24 mouse cellular contexts compared by ENCODE assay signal in the genomic region with DNA sequence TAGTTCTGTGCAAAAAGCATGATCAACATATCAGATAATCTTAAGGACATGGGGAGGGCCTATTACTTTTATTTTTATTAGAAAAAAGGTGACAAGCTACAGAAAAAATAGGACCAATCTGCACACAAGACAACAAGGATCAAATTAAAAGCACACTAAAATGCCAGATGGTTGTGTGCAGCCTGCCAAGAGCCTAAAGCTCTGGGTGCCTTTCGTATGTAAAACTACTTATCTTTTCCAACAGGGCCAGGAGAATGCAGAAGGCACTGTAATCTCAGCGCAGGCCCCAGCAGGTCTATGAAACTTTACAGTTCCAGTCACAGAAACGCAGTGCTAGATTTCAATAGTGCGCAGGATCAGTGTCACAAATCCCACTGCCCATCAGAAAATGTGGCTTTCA. TPM values are rescaled to one million over a fixed set of nuclear protein-coding genes. Genes with fewer than 3 reads are reported as not detected.
A peak's percentile ranks its signal among the peaks of the same experiment; 100 is the strongest.
DNase-seq lines count a peak whose midpoint lies in the region; ATAC-seq lines count a peak whose summit lies in the region.
"Had no signal": no experiment of that assay in that cellular context is flagged by ENCODE, and none has a peak within 500 bp of the region (broad histone marks: within the 10 kb centered on the region; RNA-seq: fewer than 3 reads in every experiment).

No protein-coding gene starts in this region.

- no peak for DNase-seq in forebrain, embryonic 11.5 days (ENCODE audit: low spot score)
- DNase-seq in hindbrain, embryonic 14.5 days (ENCODE audit: low spot score), result no peak
- no peak for DNase-seq in neural tube, embryonic 10.5 days (ENCODE audit: extremely low spot score, low spot score)
- no peak for DNase-seq in hindbrain, embryonic 10.5 days (ENCODE audit: low spot score)
- DNase-seq: adrenal gland, postnatal 36 days; cerebellum, postnatal 14 days; heart, adult 11 months; heart, postnatal 10 days; kidney, postnatal 4 days; right cerebral cortex, adult 18-20 months; thymus, postnatal 25 days had no signal

- WGBS in forebrain, embryonic 12.5 days, result 68% methylated on average over 4 of the region's 4 CpGs
- 69% methylated on average over 4 of the region's 4 CpGs for WGBS in forebrain, embryonic 11.5 days
- WGBS in hindbrain, embryonic 16.5 days, result 57% methylated on average over 4 of the region's 4 CpGs
- WGBS in hindbrain, embryonic 14.5 days, result 61% methylated on average over 4 of the region's 4 CpGs
- 58% methylated on average over 4 of the region's 4 CpGs for WGBS in neural tube, embryonic 13.5 days
- 56% methylated on average over 4 of the region's 4 CpGs for WGBS in liver, embryonic 12.5 days (ENCODE audit: insufficient replicate concordance)
- WGBS in hindbrain, embryonic 10.5 days, result 76% methylated on average over 4 of the region's 4 CpGs

- H3K4me1 ChIP-seq in forebrain, embryonic 12.5 days, result peaks cover 42% of the 10 kb centered on the region
- peaks cover 13% of the 10 kb centered on the region for H3K4me1 ChIP-seq in forebrain, embryonic 11.5 days (replicated peaks; ENCODE audit: control insufficient read depth, insufficient read depth, low read length)
- peaks cover 21% of the 10 kb centered on the region for H3K4me1 ChIP-seq in hindbrain, embryonic 16.5 days (ENCODE audit: control insufficient read depth, insufficient read depth, low read depth, low read length)
- H3K4me1 ChIP-seq in hindbrain, embryonic 14.5 days (replicated peaks; ENCODE audit: control insufficient read depth, insufficient read depth, low read length), result peaks cover 23% of the 10 kb centered on the region
- H3K4me1 ChIP-seq in neural tube, embryonic 13.5 days (replicated peaks), result peaks cover 36% of the 10 kb centered on the region
- peaks cover 30% of the 10 kb centered on the region for H3K4me1 ChIP-seq in liver, embryonic 12.5 days
- peaks cover 37% of the 10 kb centered on the region for H3K4me1 ChIP-seq in hindbrain, embryonic 10.5 days (replicated peaks)

- H3K27ac ChIP-seq in forebrain, embryonic 12.5 days, result peak overlapping the region; percentile 42; the same call in 1 of the 2 replicates
- no peak overlapping the region for H3K27ac ChIP-seq in forebrain, embryonic 11.5 days (ENCODE audit: low read depth, low read length)
- H3K27ac ChIP-seq in hindbrain, embryonic 16.5 days (ENCODE audit: low read depth, low read length), result peak overlapping the region; percentile 32; the same call in 1 of the 2 replicates
- no peak overlapping the region for H3K27ac ChIP-seq in hindbrain, embryonic 14.5 days
- H3K27ac ChIP-seq in neural tube, embryonic 13.5 days (replicated peaks), result peak overlapping the region; percentile 38; the same call in 1 of the 2 replicates
- no peak overlapping the region for H3K27ac ChIP-seq in liver, embryonic 12.5 days
- no peak overlapping the region for H3K27ac ChIP-seq in hindbrain, embryonic 10.5 days
- H3K27ac ChIP-seq: hindbrain, embryonic 15.5 days; kidney, embryonic 15.5 days; limb, embryonic 13.5 days; liver, embryonic 15.5 days; macrophage had no signal

- no peak overlapping the region for H3K9ac ChIP-seq in forebrain, embryonic 12.5 days
- H3K9ac ChIP-seq in forebrain, embryonic 11.5 days (ENCODE audit: low read length), result no peak overlapping the region
- no peak overlapping the region for H3K9ac ChIP-seq in hindbrain, embryonic 16.5 days (ENCODE audit: low read depth, low read length)
- no peak overlapping the region for H3K9ac ChIP-seq in hindbrain, embryonic 14.5 days
- H3K9ac ChIP-seq in neural tube, embryonic 13.5 days, result no peak overlapping the region
- H3K9ac ChIP-seq in liver, embryonic 12.5 days, result no peak overlapping the region
- H3K9ac ChIP-seq: hindbrain, embryonic 15.5 days; kidney, embryonic 15.5 days; limb, embryonic 13.5 days; liver, embryonic 15.5 days had no signal

- ATAC-seq in forebrain, embryonic 12.5 days (ENCODE audit: low FRiP score), result no peak
- no peak for ATAC-seq in forebrain, embryonic 11.5 days (replicated peaks; ENCODE audit: low FRiP score)
- ATAC-seq in hindbrain, embryonic 16.5 days, result no peak
- ATAC-seq in hindbrain, embryonic 14.5 days (ENCODE audit: low FRiP score), result no peak
- ATAC-seq in neural tube, embryonic 13.5 days (ENCODE audit: low read depth), result no peak
- ATAC-seq in liver, embryonic 12.5 days, result no peak
- ATAC-seq: intestine, embryonic 16.5 days had no signal

- no peaks in the 10 kb centered on the region for H3K9me3 ChIP-seq in forebrain, embryonic 12.5 days
- no peaks in the 10 kb centered on the region for H3K9me3 ChIP-seq in forebrain, embryonic 11.5 days (ENCODE audit: control insufficient read depth, low read length)
- H3K9me3 ChIP-seq in hindbrain, embryonic 16.5 days (ENCODE audit: control insufficient read depth, low read length), result no peaks in the 10 kb centered on the region
- H3K9me3 ChIP-seq in hindbrain, embryonic 14.5 days (ENCODE audit: control insufficient read depth, low read length), result no peaks in the 10 kb centered on the region
- H3K9me3 ChIP-seq in neural tube, embryonic 13.5 days, result no peaks in the 10 kb centered on the region
- H3K9me3 ChIP-seq in liver, embryonic 12.5 days (replicated peaks), result no peaks in the 10 kb centered on the region
- H3K9me3 ChIP-seq in hindbrain, embryonic 10.5 days, result no peaks in the 10 kb centered on the region
- H3K9me3 ChIP-seq: hindbrain, embryonic 15.5 days; kidney, embryonic 15.5 days; limb, embryonic 13.5 days; liver, embryonic 15.5 days had no signal

- no peak overlapping the region for H3K4me3 ChIP-seq in forebrain, embryonic 12.5 days (replicated peaks)
- no peak overlapping the region for H3K4me3 ChIP-seq in forebrain, embryonic 11.5 days (ENCODE audit: low read depth, low read length)
- no peak overlapping the region for H3K4me3 ChIP-seq in hindbrain, embryonic 16.5 days (ENCODE audit: low read length)
- no peak overlapping the region for H3K4me3 ChIP-seq in hindbrain, embryonic 14.5 days (replicated peaks; ENCODE audit: low read length)
- no peak overlapping the region for H3K4me3 ChIP-seq in neural tube, embryonic 13.5 days
- H3K4me3 ChIP-seq in liver, embryonic 12.5 days, result no peak overlapping the region
- H3K4me3 ChIP-seq in hindbrain, embryonic 10.5 days, result no peak overlapping the region
- H3K4me3 ChIP-seq: hindbrain, embryonic 15.5 days; kidney, embryonic 15.5 days; limb, embryonic 13.5 days; liver, embryonic 15.5 days had no signal

- H3K27me3 ChIP-seq in forebrain, embryonic 12.5 days, result no peaks in the 10 kb centered on the region
- H3K27me3 ChIP-seq in forebrain, embryonic 11.5 days (ENCODE audit: control insufficient read depth, insufficient read depth, low read length), result no peaks in the 10 kb centered on the region
- no peaks in the 10 kb centered on the region for H3K27me3 ChIP-seq in hindbrain, embryonic 16.5 days (replicated peaks; ENCODE audit: control insufficient read depth, insufficient read depth, low read length)
- H3K27me3 ChIP-seq in hindbrain, embryonic 14.5 days (ENCODE audit: control insufficient read depth, insufficient read depth, low read length), result no peaks in the 10 kb centered on the region
- H3K27me3 ChIP-seq in neural tube, embryonic 13.5 days, result no peaks in the 10 kb centered on the region
- H3K27me3 ChIP-seq in liver, embryonic 12.5 days (replicated peaks), result peaks cover 22% of the 10 kb centered on the region
- H3K27me3 ChIP-seq in hindbrain, embryonic 10.5 days (ENCODE audit: insufficient read depth, poor library complexity, severe bottlenecking), result no peaks in the 10 kb centered on the region
- H3K27me3 ChIP-seq: hindbrain, embryonic 15.5 days; kidney, embryonic 15.5 days; limb, embryonic 13.5 days; liver, embryonic 15.5 days had no signal

- no peak overlapping the region for H3K4me2 ChIP-seq in forebrain, embryonic 12.5 days
- no peak overlapping the region for H3K4me2 ChIP-seq in forebrain, embryonic 11.5 days (ENCODE audit: low read depth, low read length, severe bottlenecking)
- H3K4me2 ChIP-seq in hindbrain, embryonic 16.5 days (ENCODE audit: low read length), result no peak overlapping the region
- H3K4me2 ChIP-seq in hindbrain, embryonic 14.5 days (replicated peaks), result no peak overlapping the region
- no peak overlapping the region for H3K4me2 ChIP-seq in neural tube, embryonic 13.5 days
- H3K4me2 ChIP-seq in liver, embryonic 12.5 days, result no peak overlapping the region
- H3K4me2 ChIP-seq: hindbrain, embryonic 15.5 days; kidney, embryonic 15.5 days; limb, embryonic 13.5 days; liver, embryonic 15.5 days had no signal

- H3K36me3 ChIP-seq in forebrain, embryonic 12.5 days (replicated peaks), result peaks cover 21% of the 10 kb centered on the region
- H3K36me3 ChIP-seq in forebrain, embryonic 11.5 days (ENCODE audit: control insufficient read depth, insufficient read depth, low read length), result no peaks in the 10 kb centered on the region
- H3K36me3 ChIP-seq in hindbrain, embryonic 16.5 days (ENCODE audit: control insufficient read depth, insufficient read depth, low read length), result peaks cover 8% of the 10 kb centered on the region
- H3K36me3 ChIP-seq in hindbrain, embryonic 14.5 days (replicated peaks; ENCODE audit: control insufficient read depth, insufficient read depth), result peaks cover 26% of the 10 kb centered on the region
- H3K36me3 ChIP-seq in neural tube, embryonic 13.5 days, result peaks cover 25% of the 10 kb centered on the region
- peaks cover 28% of the 10 kb centered on the region for H3K36me3 ChIP-seq in liver, embryonic 12.5 days
- peaks cover 30% of the 10 kb centered on the region for H3K36me3 ChIP-seq in hindbrain, embryonic 10.5 days

RNA-seq across cellular contexts. Expression of gene E030018B13Rik, which starts 22.9 kb away (rescaled TPM):
- not detected in 2 replicates for polyA plus RNA-seq in forebrain, embryonic 12.5 days (2016; fragmentation: Nextera tagmentation; extraction: Ambion mirVana)
- not detected in 2 replicates for polyA plus RNA-seq in forebrain, embryonic 11.5 days (2014; fragmentation: Nextera tagmentation; extraction: Ambion mirVana)
- polyA plus RNA-seq in hindbrain, embryonic 16.5 days (2015; fragmentation: Nextera tagmentation; extraction: Ambion mirVana), result not detected in 2 replicates
- not detected in 2 replicates for polyA plus RNA-seq in hindbrain, embryonic 14.5 days (2014; fragmentation: Nextera tagmentation; extraction: Ambion mirVana)
- 0.20 TPM in 1 of 2 replicates, not detected in the other for polyA plus RNA-seq in neural tube, embryonic 13.5 days (2015; fragmentation: Nextera tagmentation; extraction: Ambion mirVana)
- polyA plus RNA-seq in liver, embryonic 12.5 days (2016; fragmentation: Nextera tagmentation; extraction: Ambion mirVana), result not detected in 2 replicates
- not detected in 2 replicates for polyA plus RNA-seq in hindbrain, embryonic 10.5 days (2016; fragmentation: Nextera tagmentation; extraction: Ambion mirVana)
- polyA plus RNA-seq: hindbrain, embryonic 15.5 days; intestine, embryonic 16.5 days; kidney, embryonic 15.5 days; liver, embryonic 15.5 days; lung, embryonic 16.5 days; macrophage; neural tube, embryonic 11.5 days; testis, adult 2 months had no signal

RNA-seq across cellular contexts. Expression of gene Klf13, which starts 45.0 kb away (rescaled TPM):
- 21.9 and 26.1 TPM in 2 replicates for polyA plus RNA-seq in forebrain, embryonic 12.5 days (2016; fragmentation: Nextera tagmentation; extraction: Ambion mirVana)
- polyA plus RNA-seq in forebrain, embryonic 11.5 days (2014; fragmentation: Nextera tagmentation; extraction: Ambion mirVana), result 26.6 and 28.1 TPM in 2 replicates
- polyA plus RNA-seq in hindbrain, embryonic 16.5 days (2015; fragmentation: Nextera tagmentation; extraction: Ambion mirVana), result 22.1 and 23.9 TPM in 2 replicates
- 25.2 and 25.4 TPM in 2 replicates for polyA plus RNA-seq in hindbrain, embryonic 14.5 days (2014; fragmentation: Nextera tagmentation; extraction: Ambion mirVana)
- 28.1 and 32.5 TPM in 2 replicates for polyA plus RNA-seq in neural tube, embryonic 13.5 days (2015; fragmentation: Nextera tagmentation; extraction: Ambion mirVana)
- polyA plus RNA-seq in liver, embryonic 12.5 days (2016; fragmentation: Nextera tagmentation; extraction: Ambion mirVana), result 17.7 and 20.8 TPM in 2 replicates
- polyA plus RNA-seq in hindbrain, embryonic 10.5 days (2016; fragmentation: Nextera tagmentation; extraction: Ambion mirVana), result 31.7 and 33.4 TPM in 2 replicates

Comparison
In these comparisons a context has a peak if more than half of its experiments do, and no peak if none do; other contexts are left out.
1. H3K27ac ChIP-seq: peak in forebrain, embryonic 12.5 days (single experiment), hindbrain, embryonic 16.5 days (single experiment) and neural tube, embryonic 13.5 days (single experiment); none in forebrain, embryonic 11.5 days (single experiment), hindbrain, embryonic 14.5 days (single experiment), liver, embryonic 12.5 days (single experiment) and hindbrain, embryonic 10.5 days (single experiment).